Mouse (Mus musculus) CD4-positive naive resting alpha-beta T cell, adult 57 days (primary cell): ENCODE data around the gene Col7a1. TPM values are rescaled to one million over a fixed set of nuclear protein-coding genes. Genes with fewer than 3 reads are reported as not detected.

ENCODE experiments used
- total RNA-seq: library from RNA; stranded (reverse); gene quantifications from one replicate; pipeline ENCODE4 v1.2.4, GENCODE M21; 2023

Col7a1 gene
- 5.4 TPM for total RNA-seq

GRCm38 (mm10) chr9:108953081-108953636, at the start of gene Col7a1:
Col7a1 (plus strand) TSS chr9:108953586.

GRCm38 (mm10) chr9:108914491-108914890, 38.9 kb upstream of the Col7a1 start, which contains the start of gene Tmem89:
Tmem89 (plus strand) TSS chr9:108914619.

GRCm38 (mm10) chr9:108936418-108937364, 16.7 kb upstream of the Col7a1 start, which contains the start of gene Uqcrc1:
Uqcrc1 (plus strand) TSS chr9:108936633.

GRCm38 (mm10) chr9:108985710-108986109, 32.3 kb downstream of the Col7a1 start, which contains the start of gene Ucn2:
Ucn2 (plus strand) TSS chr9:108986010.

GRCm38 (mm10) chr9:108991428-108992084, 38.2 kb downstream of the Col7a1 start, which contains the start of gene Pfkfb4:
Pfkfb4 (plus strand) TSS chr9:108991778.

Other genes with a start within 250 kb of the Col7a1 start
- gene Ip6k2, start 169.8 kb upstream of the Col7a1 start, total RNA-seq, result 64.3 TPM
- 15.1 TPM for gene Nckipsd, start 145.2 kb upstream of the Col7a1 start, total RNA-seq
- gene Celsr3, start 127.3 kb upstream of the Col7a1 start, total RNA-seq, result 0.15 TPM
- 20.9 TPM for gene Slc26a6, start 100.3 kb upstream of the Col7a1 start, total RNA-seq
- gene Tmem89, start 39.0 kb upstream of the Col7a1 start, total RNA-seq, result 1.7 TPM
- 185 TPM for gene Uqcrc1, start 17.0 kb upstream of the Col7a1 start, total RNA-seq
- gene Ucn2, start 32.4 kb downstream of the Col7a1 start, total RNA-seq, result not detected
- gene Pfkfb4, start 38.2 kb downstream of the Col7a1 start, total RNA-seq, result 14.8 TPM
- 2,826 TPM for gene Shisa5, start 85.0 kb downstream of the Col7a1 start, total RNA-seq
- 25.8 TPM for gene Trex1, start 106.1 kb downstream of the Col7a1 start, total RNA-seq
- gene Atrip, start 120.5 kb downstream of the Col7a1 start, total RNA-seq, result 33.1 TPM
- 9.1 TPM for gene Ccdc51, start 128.9 kb downstream of the Col7a1 start, total RNA-seq
- gene Tma7, start 129.0 kb downstream of the Col7a1 start, total RNA-seq, result 309 TPM
- 3.3 TPM for gene Plxnb1, start 141.8 kb downstream of the Col7a1 start, total RNA-seq
- gene Fbxw21, start 208.5 kb downstream of the Col7a1 start, total RNA-seq, result not detected
- not detected for gene Fbxw13, start 242.4 kb downstream of the Col7a1 start, total RNA-seq